ENCODE assay signal across 15 mouse cellular contexts in genomic region chr16:91771334-91771733, GRCm38 (mm10). TPM values are rescaled to one million over a fixed set of nuclear protein-coding genes. Genes with fewer than 3 reads are reported as not detected.
DNase-seq lines count a peak whose midpoint lies in the region; ATAC-seq and TF ChIP-seq lines count a peak whose summit lies in the region.
"Had no signal": no experiment of that assay in that cellular context is flagged by ENCODE, and none has a peak within 500 bp of the region (broad histone marks: within the 10 kb centered on the region; RNA-seq: fewer than 3 reads in every experiment).

No protein-coding gene starts in this region.

- no peak for DNase-seq in heart, postnatal 14 days
- no peak for DNase-seq in hindbrain, embryonic 10.5 days (ENCODE audit: low spot score)
- DNase-seq in hindbrain, postnatal 0 days (ENCODE audit: low spot score): no peak
- no peak for DNase-seq in urinary bladder, postnatal 14 days (ENCODE audit: low spot score)
- no peak for DNase-seq in adipocyte (ENCODE audit: low spot score)
- DNase-seq: cerebellum, postnatal 14 days; kidney, postnatal 4 days; lung, postnatal 10 days had no signal

- H3K27me3 ChIP-seq in heart, embryonic 16.5 days (ENCODE audit: control insufficient read depth, insufficient read depth, low read length): no peaks in the 10 kb centered on the region
- no peaks in the 10 kb centered on the region for H3K27me3 ChIP-seq in hindbrain, embryonic 10.5 days (ENCODE audit: insufficient read depth, poor library complexity, severe bottlenecking)
- H3K27me3 ChIP-seq in hindbrain, postnatal 0 days (ENCODE audit: insufficient read depth, low read length): no peaks in the 10 kb centered on the region
- H3K27me3 ChIP-seq in neural tube, embryonic 14.5 days (ENCODE audit: control insufficient read depth, insufficient read depth, low read length): no peaks in the 10 kb centered on the region
- H3K27me3 ChIP-seq: embryonic facial prominence, embryonic 12.5 days; limb, embryonic 15.5 days; Patski had no signal

- no peak overlapping the region for H3K4me3 ChIP-seq in heart, embryonic 16.5 days (ENCODE audit: low read length)
- H3K4me3 ChIP-seq in hindbrain, embryonic 10.5 days: no peak overlapping the region
- no peak overlapping the region for H3K4me3 ChIP-seq in hindbrain, postnatal 0 days (ENCODE audit: low read length)
- no peak overlapping the region for H3K4me3 ChIP-seq in neural tube, embryonic 14.5 days (ENCODE audit: low read depth, low read length)
- H3K4me3 ChIP-seq: embryonic facial prominence, embryonic 12.5 days; limb, embryonic 15.5 days had no signal

- peak overlapping the region; percentile 44 for H3K27ac ChIP-seq in heart, embryonic 16.5 days (ENCODE audit: low read length)
- peak overlapping the region; percentile 77 for H3K27ac ChIP-seq in hindbrain, embryonic 10.5 days
- H3K27ac ChIP-seq in hindbrain, postnatal 0 days: peak overlapping the region; percentile 70
- peak overlapping the region; percentile 86 for H3K27ac ChIP-seq in neural tube, embryonic 14.5 days (ENCODE audit: low read depth, low read length)
- H3K27ac ChIP-seq: embryonic facial prominence, embryonic 12.5 days; limb, embryonic 15.5 days had no signal

- 66% methylated on average over 6 of the region's 6 CpGs for WGBS in heart, embryonic 16.5 days
- 65% methylated on average over 6 of the region's 6 CpGs for WGBS in hindbrain, embryonic 10.5 days
- WGBS in hindbrain, postnatal 0 days: 47% methylated on average over 6 of the region's 6 CpGs
- 30% methylated on average over 6 of the region's 6 CpGs for WGBS in neural tube, embryonic 14.5 days

- H3K9ac ChIP-seq in heart, embryonic 16.5 days (ENCODE audit: low read length): no peak overlapping the region
- no peak overlapping the region for H3K9ac ChIP-seq in hindbrain, postnatal 0 days (replicated peaks; ENCODE audit: low read length)
- H3K9ac ChIP-seq in neural tube, embryonic 14.5 days (replicated peaks; ENCODE audit: low read depth, low read length): no peak overlapping the region
- H3K9ac ChIP-seq: embryonic facial prominence, embryonic 12.5 days; limb, embryonic 15.5 days had no signal

- H3K4me2 ChIP-seq in heart, embryonic 16.5 days (ENCODE audit: low read depth, low read length): no peak overlapping the region
- no peak overlapping the region for H3K4me2 ChIP-seq in hindbrain, postnatal 0 days (ENCODE audit: low read depth, low read length)
- no peak overlapping the region for H3K4me2 ChIP-seq in neural tube, embryonic 14.5 days (ENCODE audit: low read depth, low read length)
- H3K4me2 ChIP-seq: embryonic facial prominence, embryonic 12.5 days; limb, embryonic 15.5 days had no signal

- ATAC-seq in heart, embryonic 16.5 days (replicated peaks; ENCODE audit: extremely low read depth, insufficient read depth, low FRiP score): no peak
- no peak for ATAC-seq in hindbrain, postnatal 0 days
- peak; percentile 53; the same call in 1 of the 2 replicates for ATAC-seq in neural tube, embryonic 14.5 days (ENCODE audit: low read depth)
- ATAC-seq in megakaryocyte-erythroid progenitor cell, adult 5-6 weeks (replicated peaks; ENCODE audit: low FRiP score, low TSS enrichment, poor library complexity, severe bottlenecking): no peak
- ATAC-seq: intestine, embryonic 16.5 days; Patski had no signal

- intact Hi-C loops in heart, postnatal 14 days (cut with DNase I): no loop called here

- no peak for TF ChIP-seq CTCF in hindbrain, postnatal 0 days (IDR thresholded peaks at IDR 0.05; ENCODE audit: low read depth)

- H3K36me3 ChIP-seq in heart, embryonic 16.5 days (ENCODE audit: control insufficient read depth, insufficient read depth): no peaks in the 10 kb centered on the region
- H3K36me3 ChIP-seq in hindbrain, embryonic 10.5 days: no peaks in the 10 kb centered on the region
- no peaks in the 10 kb centered on the region for H3K36me3 ChIP-seq in hindbrain, postnatal 0 days (ENCODE audit: insufficient read depth, low read length)
- H3K36me3 ChIP-seq in neural tube, embryonic 14.5 days (ENCODE audit: control insufficient read depth, insufficient read depth, low read length): no peaks in the 10 kb centered on the region
- H3K36me3 ChIP-seq: embryonic facial prominence, embryonic 12.5 days; limb, embryonic 15.5 days had no signal

- peaks cover 29% of the 10 kb centered on the region for H3K4me1 ChIP-seq in heart, embryonic 16.5 days (ENCODE audit: control insufficient read depth, insufficient read depth, low read length)
- H3K4me1 ChIP-seq in hindbrain, embryonic 10.5 days (replicated peaks): peaks cover 83% of the 10 kb centered on the region
- H3K4me1 ChIP-seq in hindbrain, postnatal 0 days (ENCODE audit: insufficient read depth, low read length): peaks cover 18% of the 10 kb centered on the region
- H3K4me1 ChIP-seq in neural tube, embryonic 14.5 days (ENCODE audit: control insufficient read depth, insufficient read depth, low read length): peaks cover 40% of the 10 kb centered on the region

- H3K9me3 ChIP-seq in heart, embryonic 16.5 days (replicated peaks; ENCODE audit: control insufficient read depth, low read length): no peaks in the 10 kb centered on the region
- no peaks in the 10 kb centered on the region for H3K9me3 ChIP-seq in hindbrain, embryonic 10.5 days
- no peaks in the 10 kb centered on the region for H3K9me3 ChIP-seq in hindbrain, postnatal 0 days (ENCODE audit: low read length)
- no peaks in the 10 kb centered on the region for H3K9me3 ChIP-seq in neural tube, embryonic 14.5 days (ENCODE audit: control insufficient read depth, low read length)
- H3K9me3 ChIP-seq: embryonic facial prominence, embryonic 12.5 days; limb, embryonic 15.5 days had no signal

RNA-seq across cellular contexts. Expression of gene Itsn1, which starts 42.3 kb away (rescaled TPM):
- polyA plus RNA-seq in heart, embryonic 16.5 days (2015; fragmentation: Nextera tagmentation; extraction: Ambion mirVana): 14.2 and 17.0 TPM in 2 replicates
- total RNA-seq in heart, postnatal 14 days (2021): 10 to 100 TPM; 40.5 to 53.6 TPM
- 50.7 and 55.5 TPM in 2 replicates for polyA plus RNA-seq in hindbrain, embryonic 10.5 days (2016; fragmentation: Nextera tagmentation; extraction: Ambion mirVana)
- 65.1 and 69.5 TPM in 2 replicates for total RNA-seq in hindbrain, postnatal 0 days (2014; rRNA removed)
- polyA plus RNA-seq in hindbrain, postnatal 0 days (2015; fragmentation: Nextera tagmentation; extraction: Ambion mirVana): 33.6 and 34.8 TPM in 2 replicates
- polyA plus RNA-seq in neural tube, embryonic 14.5 days (2014; fragmentation: Nextera tagmentation; extraction: Ambion mirVana): 56.5 and 77.5 TPM in 2 replicates
- total RNA-seq in megakaryocyte-erythroid progenitor cell, adult 5-6 weeks (2014; fragmentation: Nextera tagmentation): 24.0 and 27.8 TPM in 2 replicates
- total RNA-seq in megakaryocyte-erythroid progenitor cell, adult 5-6 weeks (2017): 6.8 and 28.4 TPM in 2 replicates

RNA-seq across cellular contexts. Expression of gene Cryzl1, which starts 42.6 kb away (rescaled TPM):
- 51.8 and 58.3 TPM in 2 replicates for polyA plus RNA-seq in heart, embryonic 16.5 days (2015; fragmentation: Nextera tagmentation; extraction: Ambion mirVana)
- 10 to 100 TPM; 23.6 to 26.4 TPM for total RNA-seq in heart, postnatal 14 days (2021)
- polyA plus RNA-seq in hindbrain, embryonic 10.5 days (2016; fragmentation: Nextera tagmentation; extraction: Ambion mirVana): 65.1 and 71.6 TPM in 2 replicates
- 28.4 and 67.3 TPM in 2 replicates for total RNA-seq in hindbrain, postnatal 0 days (2014; rRNA removed)
- 88.0 and 101 TPM in 2 replicates for polyA plus RNA-seq in hindbrain, postnatal 0 days (2015; fragmentation: Nextera tagmentation; extraction: Ambion mirVana)
- 96.4 and 118 TPM in 2 replicates for polyA plus RNA-seq in neural tube, embryonic 14.5 days (2014; fragmentation: Nextera tagmentation; extraction: Ambion mirVana)
- 33.7 and 72.0 TPM in 2 replicates for total RNA-seq in megakaryocyte-erythroid progenitor cell, adult 5-6 weeks (2014; fragmentation: Nextera tagmentation)
- total RNA-seq in megakaryocyte-erythroid progenitor cell, adult 5-6 weeks (2017): 33.2 and 69.5 TPM in 2 replicates
